ENCODE assay signal across 11 mouse cellular contexts in genomic region chr11:102632725-102633124, GRCm38 (mm10). TPM values are rescaled to one million over a fixed set of nuclear protein-coding genes. Genes with fewer than 3 reads are reported as not detected.
A peak's percentile ranks its signal among the peaks of the same experiment; 100 is the strongest.
DNase-seq lines count a peak whose midpoint lies in the region; ATAC-seq and TF ChIP-seq lines count a peak whose summit lies in the region.
"Had no signal": no experiment of that assay in that cellular context is flagged by ENCODE, and none has a peak within 500 bp of the region (broad histone marks: within the 10 kb centered on the region; RNA-seq: fewer than 3 reads in every experiment).

No protein-coding gene starts in this region.

- peak overlapping the region; percentile 38 for H3K4me2 ChIP-seq in hindbrain, embryonic 12.5 days (replicated peaks)
- peak overlapping the region; percentile 41 for H3K4me2 ChIP-seq in liver, postnatal 0 days (ENCODE audit: low read depth, low read length)

- 8% methylated on average over 8 of the region's 13 CpGs for WGBS in hindbrain, embryonic 12.5 days
- WGBS in liver, postnatal 0 days (ENCODE audit: insufficient replicate concordance) = 19% methylated on average over 11 of the region's 13 CpGs

- peaks cover 10% of the 10 kb centered on the region for H3K27me3 ChIP-seq in E14TG2a.4 (ENCODE audit: insufficient read depth, low read length)
- peaks cover 4% of the 10 kb centered on the region; the same call in 1 of the 2 replicates for H3K27me3 ChIP-seq in hindbrain, embryonic 12.5 days
- 0 out of 2 replicates have a peak, but pooled peaks cover 4% of the 10 kb centered on the region for H3K27me3 ChIP-seq in liver, postnatal 0 days (ENCODE audit: insufficient read depth, low read length)

- H3K36me3 ChIP-seq in E14TG2a.4 (ENCODE audit: insufficient read depth, low read length) = no peaks in the 10 kb centered on the region
- H3K36me3 ChIP-seq in hindbrain, embryonic 12.5 days = no peaks in the 10 kb centered on the region
- H3K36me3 ChIP-seq in liver, postnatal 0 days (replicated peaks; ENCODE audit: insufficient read depth, low read length) = no peaks in the 10 kb centered on the region

- peak; percentile 55 for DNase-seq in embryo, embryonic 10.5 days (ENCODE audit: low spot score)
- no peak for DNase-seq in embryo, embryonic 9.5 days (ENCODE audit: extremely low spot score)
- DNase-seq in liver, postnatal 0 days = no peak
- no peak for DNase-seq in right cerebral cortex, postnatal 36 days (ENCODE audit: low spot score in 2 of 2)
- no peak for DNase-seq in testis, postnatal 14 days (ENCODE audit: low spot score)
- DNase-seq: cerebellum, adult 9-11 months; gastrocnemius, postnatal 36 days; thymus, adult 18-20 months had no signal

- no peak for TF ChIP-seq EP300 in liver, postnatal 0 days (IDR thresholded peaks at IDR 0.05; ENCODE audit: low read depth)

- TF ChIP-seq CTCF in E14TG2a.4 (conservative IDR thresholded peaks at IDR 0.05; ENCODE audit: low read length) = no peak
- no peak for TF ChIP-seq CTCF in liver, postnatal 0 days (IDR thresholded peaks at IDR 0.05; ENCODE audit: low read depth)

- H3K4me3 ChIP-seq in E14TG2a.4 (replicated peaks; ENCODE audit: low read length) = peak overlapping the region; percentile 60
- H3K4me3 ChIP-seq in hindbrain, embryonic 12.5 days = no peak overlapping the region
- H3K4me3 ChIP-seq in liver, postnatal 0 days (ENCODE audit: low read depth, low read length) = no peak overlapping the region

- H3K4me1 ChIP-seq in E14TG2a.4 (replicated peaks; ENCODE audit: low read depth, low read length) = peaks cover 42% of the 10 kb centered on the region
- peaks cover 31% of the 10 kb centered on the region for H3K4me1 ChIP-seq in hindbrain, embryonic 12.5 days
- no peaks in the 10 kb centered on the region for H3K4me1 ChIP-seq in liver, postnatal 0 days (ENCODE audit: insufficient read depth)

- H3K9ac ChIP-seq in hindbrain, embryonic 12.5 days = no peak overlapping the region
- H3K9ac ChIP-seq in liver, postnatal 0 days (replicated peaks) = no peak overlapping the region

- H3K27ac ChIP-seq in hindbrain, embryonic 12.5 days = peak overlapping the region; percentile 40
- no peak overlapping the region for H3K27ac ChIP-seq in liver, postnatal 0 days (ENCODE audit: low read depth)

- H3K9me3 ChIP-seq in E14TG2a.4 (ENCODE audit: low read length) = no peaks in the 10 kb centered on the region
- H3K9me3 ChIP-seq in hindbrain, embryonic 12.5 days (replicated peaks) = no peaks in the 10 kb centered on the region
- no peaks in the 10 kb centered on the region for H3K9me3 ChIP-seq in liver, postnatal 0 days (ENCODE audit: low read length)

- ATAC-seq in hindbrain, embryonic 12.5 days (ENCODE audit: low FRiP score) = no peak
- no peak for ATAC-seq in liver, postnatal 0 days
- no peak for ATAC-seq in megakaryocyte-erythroid progenitor cell, adult 5-6 weeks (replicated peaks; ENCODE audit: low FRiP score, low TSS enrichment, poor library complexity, severe bottlenecking)

RNA-seq across cellular contexts. Expression of gene Fzd2, which starts 28.5 kb away (rescaled TPM):
- polyA plus RNA-seq in hindbrain, embryonic 12.5 days (2016; fragmentation: Nextera tagmentation; extraction: Ambion mirVana) = 39.9 and 40.8 TPM in 2 replicates
- polyA plus RNA-seq in liver, postnatal 0 days (2015; fragmentation: Nextera tagmentation; extraction: Ambion mirVana) = 0.17 and 0.22 TPM in 2 replicates
- not detected in 2 replicates for total RNA-seq in megakaryocyte-erythroid progenitor cell, adult 5-6 weeks (2014; fragmentation: Nextera tagmentation)
- total RNA-seq in megakaryocyte-erythroid progenitor cell, adult 5-6 weeks (2017) = not detected in 2 replicates

RNA-seq across cellular contexts. Expression of gene Meioc, which starts 30.8 kb away (rescaled TPM):
- polyA plus RNA-seq in hindbrain, embryonic 12.5 days (2016; fragmentation: Nextera tagmentation; extraction: Ambion mirVana) = 0.82 and 1.1 TPM in 2 replicates
- polyA plus RNA-seq in liver, postnatal 0 days (2015; fragmentation: Nextera tagmentation; extraction: Ambion mirVana) = 0.08 TPM in 1 of 2 replicates, not detected in the other
- total RNA-seq in megakaryocyte-erythroid progenitor cell, adult 5-6 weeks (2014; fragmentation: Nextera tagmentation) = not detected in 2 replicates
- total RNA-seq in megakaryocyte-erythroid progenitor cell, adult 5-6 weeks (2017) = not detected in 2 replicates
- total RNA-seq: gastrocnemius, postnatal 36 days had no signal

RNA-seq across cellular contexts. Expression of gene Gm11627, which starts 53.5 kb away (rescaled TPM):
- polyA plus RNA-seq in hindbrain, embryonic 12.5 days (2016; fragmentation: Nextera tagmentation; extraction: Ambion mirVana) = 4.3 and 4.8 TPM in 2 replicates
- polyA plus RNA-seq in liver, postnatal 0 days (2015; fragmentation: Nextera tagmentation; extraction: Ambion mirVana) = not detected in 2 replicates
- total RNA-seq in megakaryocyte-erythroid progenitor cell, adult 5-6 weeks (2014; fragmentation: Nextera tagmentation) = not detected in 2 replicates
- total RNA-seq in megakaryocyte-erythroid progenitor cell, adult 5-6 weeks (2017) = not detected in 2 replicates
- total RNA-seq: gastrocnemius, postnatal 36 days had no signal

Comparison
In these comparisons a context has a peak if more than half of its experiments do, and no peak if none do; other contexts are left out.
1. RNA of gene Fzd2, which starts 28.5 kb away (polyA plus RNA-seq): 39.9 to 40.8 TPM in hindbrain, embryonic 12.5 days; 0.17 to 0.22 TPM in liver, postnatal 0 days; every median in the first group is over 10 times any median in the second.